Mouse (Mus musculus) midbrain, embryonic 16.5 days (tissue): ENCODE data around the gene Insl5. TPM values are rescaled to one million over a fixed set of nuclear protein-coding genes. Genes with fewer than 3 reads are reported as not detected.

Source experiments
- ATAC-seq: fragments of 200-750 bp; cut with Nextera tagmentation; 2 replicates; pipeline ENCODE4 v1.8.0; 2017; ENCODE audit warnings: moderate TSS enrichment
- H3K27ac ChIP-seq: fragments of 300-500 bp; sonication (generic); 2 replicates; pipeline ENCODE4 v1.5.1; 2014; ENCODE audit warnings: mild to moderate bottlenecking, low read length, mixed read lengths
- H3K27me3 ChIP-seq: fragments of 300-500 bp; sonication (generic); 2 replicates; pipeline ENCODE4 v1.6.1; 2014; ENCODE audit warnings: low read depth, low read length, mixed read lengths; ENCODE audit not compliant: control insufficient read depth, insufficient read depth
- H3K36me3 ChIP-seq: fragments of 300-500 bp; sonication (generic); 2 replicates; pipeline ENCODE4 v1.6.1; 2014; ENCODE audit warnings: mild to moderate bottlenecking, low read length, moderate library complexity, mixed read lengths; ENCODE audit not compliant: control insufficient read depth, insufficient read depth
- H3K4me1 ChIP-seq: fragments of 300-500 bp; sonication (generic); 2 replicates; pipeline ENCODE4 v1.6.1; 2014; ENCODE audit warnings: mild to moderate bottlenecking, low read length, mixed read lengths; ENCODE audit not compliant: control insufficient read depth, insufficient read depth
- H3K4me2 ChIP-seq: fragments of 300-500 bp; sonication (generic); 2 replicates; pipeline ENCODE4 v1.6.1; 2014; ENCODE audit warnings: mild to moderate bottlenecking, low read length, mixed read lengths
- H3K4me3 ChIP-seq: fragments of 300-500 bp; sonication (generic); 2 replicates; pipeline ENCODE4 v1.5.1; 2014; ENCODE audit warnings: low read depth, mild to moderate bottlenecking, low read length, moderate library complexity, mixed read lengths
- H3K9ac ChIP-seq: fragments of 300-500 bp; sonication (generic); 2 replicates; pipeline ENCODE4 v1.6.1; 2014; ENCODE audit warnings: low read depth, low read length, mixed read lengths
- H3K9me3 ChIP-seq: fragments of 300-500 bp; sonication (generic); replicated peaks from 2 replicates; pipeline ENCODE4 v1.6.1; 2014; ENCODE audit warnings: mild to moderate bottlenecking, low read length, mixed read lengths; ENCODE audit not compliant: control insufficient read depth, poor library complexity, severe bottlenecking
- WGBS: fragments of 180-500 bp; shearing (Covaris S2); extraction: QIAGEN DNeasy Blood & Tissue Kit; methylation state at CpG from one replicate; pipeline ENCODE4 v1.1.7; 2014; 5-methylcytosine and 5-hydroxymethylcytosine counted together
- polyA plus RNA-seq: library from polyadenylated mRNA; unstranded; fragments of >200 nt; fragmentation: Nextera tagmentation; extraction: Ambion mirVana; gene quantifications from 2 replicates; pipeline ENCODE4 v1.2.1, GENCODE M21; 2015

Gene Insl5
- polyA plus RNA-seq, 1 experiment from 2014 or later: 0.65 TPM

- Histone ChIP-seq H3K27me3 (no peaks in the 10 kb centered on the region), H3K9me3 (no peaks in the 10 kb centered on the region)
- WGBS: 81% methylated on average over 5 of the region's 5 CpGs
These were observed 55.5 kb downstream of the Insl5 start for GRCm38 (mm10) chr4:102971159-102971558.

GRCm38 (mm10) chr4:102969599-102969998, 57.0 kb downstream of the Insl5 start:
- no peaks in the 10 kb centered on the region for H3K9me3 ChIP-seq
- H3K36me3 ChIP-seq: peaks cover 14% of the 10 kb centered on the region
- no peak overlapping the region for H3K27ac ChIP-seq
- ATAC-seq: no peak
- 86% methylated on average over 5 of the region's 5 CpGs for WGBS
- no peak overlapping the region for H3K4me2 ChIP-seq
- no peaks in the 10 kb centered on the region for H3K4me1 ChIP-seq
- H3K27me3 ChIP-seq: no peaks in the 10 kb centered on the region
- no peak overlapping the region for H3K4me3 ChIP-seq
- no peak overlapping the region for H3K9ac ChIP-seq

More at GRCm38 (mm10) chr4:102971159-102971558, 55.5 kb downstream of the Insl5 start:
- no peaks in the 10 kb centered on the region for H3K4me1 ChIP-seq
- H3K27ac ChIP-seq: no peak overlapping the region
- no peak overlapping the region for H3K4me3 ChIP-seq
- no peak for ATAC-seq
- no peak overlapping the region for H3K4me2 ChIP-seq
- no peak overlapping the region for H3K9ac ChIP-seq
- H3K36me3 ChIP-seq: peaks cover 12% of the 10 kb centered on the region

Other genes with a start within 250 kb of the Insl5 start
- gene Tctex1d1, start 48.2 kb downstream of the Insl5 start, polyA plus RNA-seq: 1.8 and 2.4 TPM in 2 replicates
- 26.7 and 34.4 TPM in 2 replicates for gene Mier1, start 87.5 kb upstream of the Insl5 start, polyA plus RNA-seq
- gene Wdr78, start 87.7 kb upstream of the Insl5 start, polyA plus RNA-seq: 5.7 and 6.2 TPM in 2 replicates
- 5.7 and 5.9 TPM in 2 replicates for gene Slc35d1, start 188.3 kb upstream of the Insl5 start, polyA plus RNA-seq